In genomic region chr19:37369921-37370320, GRCm38 (mm10) we compare ENCODE assay signal across 10 mouse cellular contexts.
"Had no signal": no experiment of that assay in that cellular context is flagged by ENCODE, and none has a peak within 500 bp of the region (broad histone marks: within the 10 kb centered on the region; RNA-seq: fewer than 3 reads in every experiment).

No protein-coding gene starts in this region.

- ATAC-seq: intestine, embryonic 16.5 days had no signal

- H3K36me3 ChIP-seq: kidney, embryonic 15.5 days; limb, embryonic 15.5 days; liver, embryonic 13.5 days; midbrain, embryonic 12.5 days had no signal

- H3K27ac ChIP-seq: kidney, embryonic 15.5 days; left cerebral cortex, adult 2 months; limb, embryonic 15.5 days; liver, embryonic 13.5 days; midbrain, embryonic 12.5 days had no signal

- H3K4me3 ChIP-seq: kidney, embryonic 15.5 days; left cerebral cortex, adult 2 months; limb, embryonic 15.5 days; liver, embryonic 13.5 days; midbrain, embryonic 12.5 days had no signal

- H3K27me3 ChIP-seq: kidney, embryonic 15.5 days; limb, embryonic 15.5 days; liver, embryonic 13.5 days; megakaryocyte, embryonic 14.5 days; midbrain, embryonic 12.5 days had no signal

- DNase-seq: kidney, adult 2 months; kidney, postnatal 14 days; liver, embryonic 13.5 days; right cerebral cortex, postnatal 14 days had no signal

- H3K9ac ChIP-seq: kidney, embryonic 15.5 days; limb, embryonic 15.5 days; liver, embryonic 13.5 days; midbrain, embryonic 12.5 days had no signal

- H3K4me1 ChIP-seq: limb, embryonic 15.5 days; midbrain, embryonic 12.5 days had no signal

- H3K4me2 ChIP-seq: kidney, embryonic 15.5 days; limb, embryonic 15.5 days; liver, embryonic 13.5 days; midbrain, embryonic 12.5 days had no signal

- H3K9me3 ChIP-seq: kidney, embryonic 15.5 days; limb, embryonic 15.5 days; liver, embryonic 13.5 days; megakaryocyte, embryonic 14.5 days; midbrain, embryonic 12.5 days had no signal
